Mouse (Mus musculus): ENCODE measurements around the gene Samd14. TPM values are rescaled to one million over a fixed set of nuclear protein-coding genes. Genes with fewer than 3 reads are reported as not detected.
A peak's percentile ranks its signal among the peaks of the same experiment; 100 is the strongest.

Samd14 gene
- polyA plus RNA-seq, 1 experiment from 2014 or later: 94.6 TPM

GRCm38 (mm10) chr11:94990749-94991577, 18.7 kb upstream of the Samd14 start, which contains the start of gene Ppp1r9b:
Ppp1r9b (plus strand) TSS chr11:94991035.
- WGBS: under 1% methylated on average over 54 of the region's 69 CpGs
- no peaks in the 10 kb centered on the region for H3K9me3 ChIP-seq (replicated peaks)
- no peaks in the 10 kb centered on the region for H3K27me3 ChIP-seq
- peak; percentile 82 for ATAC-seq (ENCODE audit: low FRiP score)
- peak within 1 kb of the TSS; percentile 97 for H3K9ac ChIP-seq
- no peaks in the 10 kb centered on the region for H3K36me3 ChIP-seq
- H3K4me3 ChIP-seq: peak within 1 kb of the TSS; percentile 93
- peak within 1 kb of the TSS; percentile 93 for H3K4me2 ChIP-seq (replicated peaks)
- H3K27ac ChIP-seq: peak within 1 kb of the TSS; percentile 95
- peaks cover 65% of the 10 kb centered on the region for H3K4me1 ChIP-seq

GRCm38 (mm10) chr11:94991641-94992479, 17.8 kb upstream of the Samd14 start:
- H3K4me1 ChIP-seq: peaks cover 73% of the 10 kb centered on the region
- no peak for ATAC-seq (ENCODE audit: low FRiP score)
- peak overlapping the region; percentile 97 for H3K9ac ChIP-seq

GRCm38 (mm10) chr11:94992480-94992753, 17.3 kb upstream of the Samd14 start:
- H3K4me3 ChIP-seq: peak overlapping the region; percentile 93
- H3K27me3 ChIP-seq: no peaks in the 10 kb centered on the region
- 0 out of 2 replicates have a peak overlapping the region, but pooled peaks have one; percentile 44 for H3K27ac ChIP-seq
- H3K4me2 ChIP-seq (replicated peaks): peak overlapping the region; percentile 93
- 0% methylated on average over 20 of the region's 20 CpGs for WGBS
- no peak for ATAC-seq (ENCODE audit: low FRiP score)
- peaks cover 69% of the 10 kb centered on the region for H3K4me1 ChIP-seq
- H3K36me3 ChIP-seq: peaks cover 15% of the 10 kb centered on the region
- H3K9ac ChIP-seq: peak overlapping the region; percentile 97
- H3K9me3 ChIP-seq (replicated peaks): no peaks in the 10 kb centered on the region

More at GRCm38 (mm10) chr11:94991641-94992479, 17.8 kb upstream of the Samd14 start:
- peaks cover 9% of the 10 kb centered on the region for H3K36me3 ChIP-seq
- peak overlapping the region; percentile 93 for H3K4me3 ChIP-seq
- H3K9me3 ChIP-seq (replicated peaks): no peaks in the 10 kb centered on the region
- peak overlapping the region; percentile 95 for H3K27ac ChIP-seq
- peak overlapping the region; percentile 93 for H3K4me2 ChIP-seq (replicated peaks)
- WGBS: under 1% methylated on average over 98 of the region's 99 CpGs
- no peaks in the 10 kb centered on the region for H3K27me3 ChIP-seq

GRCm38 (mm10) chr11:94992754-94993606, 16.7 kb upstream of the Samd14 start:
- H3K4me2 ChIP-seq (replicated peaks): peak overlapping the region; percentile 93
- no peaks in the 10 kb centered on the region for H3K9me3 ChIP-seq (replicated peaks)
- 2% methylated on average over 22 of the region's 22 CpGs for WGBS
- H3K4me3 ChIP-seq: peak overlapping the region; percentile 93
- ATAC-seq (ENCODE audit: low FRiP score): no peak
- H3K9ac ChIP-seq: peak overlapping the region; percentile 97
- H3K27me3 ChIP-seq: no peaks in the 10 kb centered on the region
- peak overlapping the region; percentile 44; the same call in 1 of the 2 replicates for H3K27ac ChIP-seq
- H3K36me3 ChIP-seq: peaks cover 20% of the 10 kb centered on the region
- peaks cover 72% of the 10 kb centered on the region for H3K4me1 ChIP-seq

- no peak overlapping the region for H3K27ac ChIP-seq
- 51% methylated on average over 10 of the region's 10 CpGs for WGBS
- peaks cover 69% of the 10 kb centered on the region for H3K4me1 ChIP-seq
- no peaks in the 10 kb centered on the region for H3K27me3 ChIP-seq
- no peak for ATAC-seq (ENCODE audit: low FRiP score)
- peak overlapping the region; percentile 97 for H3K9ac ChIP-seq
- H3K4me3 ChIP-seq: peak overlapping the region; percentile 93
- no peaks in the 10 kb centered on the region for H3K9me3 ChIP-seq (replicated peaks)
- peak overlapping the region; percentile 93 for H3K4me2 ChIP-seq (replicated peaks)
- H3K36me3 ChIP-seq: peaks cover 32% of the 10 kb centered on the region
Observed at GRCm38 (mm10) chr11:94994208-94994814, 15.4 kb upstream of the Samd14 start.

- peak overlapping the region; percentile 93 for H3K4me3 ChIP-seq
- ATAC-seq (ENCODE audit: low FRiP score): no peak
- H3K27ac ChIP-seq: no peak overlapping the region
- H3K9me3 ChIP-seq (replicated peaks): no peaks in the 10 kb centered on the region
- peaks cover 39% of the 10 kb centered on the region for H3K36me3 ChIP-seq
- peaks cover 66% of the 10 kb centered on the region for H3K4me1 ChIP-seq
- no peaks in the 10 kb centered on the region for H3K27me3 ChIP-seq
- H3K9ac ChIP-seq: peak overlapping the region; percentile 97
- 87% methylated on average over 11 of the region's 11 CpGs for WGBS
- peak overlapping the region; percentile 93 for H3K4me2 ChIP-seq (replicated peaks)
Observed at GRCm38 (mm10) chr11:94994947-94995772, 14.5 kb upstream of the Samd14 start.

- H3K4me3 ChIP-seq: peak overlapping the region; percentile 2; the same call in 1 of the 2 replicates
- H3K27ac ChIP-seq: no peak overlapping the region
Observed at GRCm38 (mm10) chr11:94996101-94996500, 13.6 kb upstream of the Samd14 start.

GRCm38 (mm10) chr11:94996984-94997383, 12.7 kb upstream of the Samd14 start:
- Histone ChIP-seq H3K27ac (no peak overlapping the region), H3K36me3 (peaks cover 50% of the 10 kb centered on the region), H3K4me2 (replicated peaks) (no peak overlapping the region), H3K9me3 (replicated peaks) (no peaks in the 10 kb centered on the region), H3K4me1 (peaks cover 76% of the 10 kb centered on the region), H3K9ac (no peak overlapping the region), H3K27me3 (no peaks in the 10 kb centered on the region), H3K4me3 (no peak overlapping the region)
- WGBS: 90% methylated on average over 6 of the region's 6 CpGs
- ATAC-seq (ENCODE audit: low FRiP score): no peak

More at GRCm38 (mm10) chr11:94996101-94996500, 13.6 kb upstream of the Samd14 start:
- Histone ChIP-seq H3K4me2 (replicated peaks) (peak overlapping the region; percentile 93), H3K27me3 (no peaks in the 10 kb centered on the region), H3K4me1 (peaks cover 70% of the 10 kb centered on the region), H3K36me3 (peaks cover 43% of the 10 kb centered on the region), H3K9me3 (replicated peaks) (no peaks in the 10 kb centered on the region), H3K9ac (peak overlapping the region; percentile 97; the same call in 1 of the 2 replicates)
- no peak for ATAC-seq (ENCODE audit: low FRiP score)
- WGBS: 81% methylated on average over 8 of the region's 8 CpGs

GRCm38 (mm10) chr11:94997596-94997995, 12.1 kb upstream of the Samd14 start:
- no peaks in the 10 kb centered on the region for H3K9me3 ChIP-seq (replicated peaks)
- no peak overlapping the region for H3K9ac ChIP-seq
- H3K4me1 ChIP-seq: peaks cover 70% of the 10 kb centered on the region
- WGBS: 69% methylated on average over 5 of the region's 5 CpGs
- peaks cover 56% of the 10 kb centered on the region for H3K36me3 ChIP-seq
- H3K27me3 ChIP-seq: no peaks in the 10 kb centered on the region
- no peak overlapping the region for H3K4me2 ChIP-seq (replicated peaks)
- H3K27ac ChIP-seq: no peak overlapping the region
- no peak for ATAC-seq (ENCODE audit: low FRiP score)
- H3K4me3 ChIP-seq: no peak overlapping the region

- WGBS: 84% methylated on average over 16 of the region's 16 CpGs
- no peak for ATAC-seq (ENCODE audit: low FRiP score)
- Histone ChIP-seq H3K27ac (no peak overlapping the region), H3K4me2 (replicated peaks) (no peak overlapping the region), H3K9me3 (replicated peaks) (no peaks in the 10 kb centered on the region), H3K4me3 (no peak overlapping the region), H3K9ac (no peak overlapping the region), H3K4me1 (peaks cover 66% of the 10 kb centered on the region), H3K36me3 (peaks cover 61% of the 10 kb centered on the region), H3K27me3 (no peaks in the 10 kb centered on the region)
Observed at GRCm38 (mm10) chr11:94998041-94998531, 11.6 kb upstream of the Samd14 start.
